Mouse (Mus musculus) thymus, postnatal 4 days (tissue): Measurements from ENCODE around the gene Best2.

Source experiments
- DNase-seq: peaks from one replicate; pipeline ENCODE4 v3.0.0; 2021

Best2 gene

DNA sequence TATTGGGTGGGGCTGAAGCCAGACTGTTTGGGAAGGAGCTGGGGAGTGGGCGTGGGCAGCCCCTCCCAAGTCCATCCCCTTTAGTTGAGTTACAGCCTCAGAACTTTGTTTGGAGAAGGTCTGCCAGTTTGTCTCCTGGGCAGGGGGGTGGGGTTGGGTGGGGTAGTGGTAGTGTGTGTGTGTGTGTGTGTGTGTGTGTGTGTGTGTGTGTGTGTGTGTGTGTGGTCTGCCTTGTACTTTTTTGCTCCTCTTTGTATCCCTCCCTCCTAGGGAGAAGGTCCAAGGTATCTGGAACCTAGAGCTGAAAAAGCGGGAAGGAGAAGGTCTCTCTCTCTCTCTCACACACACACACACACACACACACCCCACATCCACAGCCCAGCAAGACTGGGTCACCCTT is at the start of gene Best2:
Gene Best2 (minus strand): TSS at position 101 of the 400 bp plus-strand sequence.
- no peak for DNase-seq

DNA sequence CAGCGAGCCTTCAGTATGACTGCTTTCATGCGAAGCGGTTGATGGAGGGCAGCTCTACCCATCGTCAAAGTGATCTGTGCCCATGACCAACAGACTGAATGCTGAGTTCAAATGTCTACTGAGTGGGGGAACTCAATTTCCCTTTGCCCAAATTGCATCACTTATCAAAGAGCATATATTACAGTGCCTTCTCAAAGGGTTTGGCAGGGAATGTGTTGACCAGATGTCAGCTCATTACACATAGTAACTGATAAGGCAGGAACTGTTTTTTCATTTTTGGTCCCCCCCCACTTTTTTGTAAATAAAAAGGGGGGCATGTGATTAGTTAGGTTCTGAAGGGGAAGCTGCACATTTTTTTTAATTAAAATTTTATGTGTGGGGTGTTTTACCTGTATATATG is 48.3 kb upstream of the Best2 start:
- no peak for DNase-seq

DNA sequence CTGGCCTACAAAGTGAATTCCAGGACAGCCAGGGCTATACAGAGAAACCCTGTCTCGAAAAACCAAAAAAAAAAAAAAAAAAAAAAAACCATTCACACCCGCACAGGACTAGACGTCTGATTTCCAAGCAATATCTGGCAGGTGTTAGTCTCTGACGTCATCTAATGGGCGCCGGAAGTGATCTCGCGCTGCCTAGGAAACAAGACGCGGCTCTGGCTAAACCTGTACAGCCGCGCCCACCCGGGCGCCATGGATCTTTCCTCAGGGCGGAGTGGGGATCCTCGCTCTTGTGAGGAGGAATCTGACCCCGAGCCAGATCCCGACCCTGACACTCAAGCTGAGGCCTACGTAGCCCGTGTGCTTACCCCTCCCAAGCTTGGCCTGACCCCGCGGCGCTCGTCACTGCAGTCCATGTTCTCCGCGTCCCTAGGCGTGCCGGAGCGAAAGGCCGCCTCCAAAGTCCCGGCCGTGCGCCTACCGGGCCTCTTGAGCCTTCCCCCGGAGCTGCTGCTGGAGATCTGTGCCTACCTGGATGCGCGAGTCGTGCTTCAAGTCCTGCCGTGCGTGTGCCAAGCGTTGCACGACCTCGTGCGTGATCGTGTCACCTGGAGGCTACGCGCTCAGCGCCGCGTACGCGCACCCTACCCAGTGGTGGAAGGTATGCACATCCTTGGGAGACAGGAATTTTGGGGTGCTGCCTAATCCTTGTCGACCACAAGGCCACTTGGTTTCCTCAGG is 45.7 kb upstream of the Best2 start, which contains the start of gene Fbxw9:
Gene Fbxw9 (plus strand): TSS at position 177 of the 738 bp plus-strand sequence.
- peak; percentile 88 for DNase-seq

DNA sequence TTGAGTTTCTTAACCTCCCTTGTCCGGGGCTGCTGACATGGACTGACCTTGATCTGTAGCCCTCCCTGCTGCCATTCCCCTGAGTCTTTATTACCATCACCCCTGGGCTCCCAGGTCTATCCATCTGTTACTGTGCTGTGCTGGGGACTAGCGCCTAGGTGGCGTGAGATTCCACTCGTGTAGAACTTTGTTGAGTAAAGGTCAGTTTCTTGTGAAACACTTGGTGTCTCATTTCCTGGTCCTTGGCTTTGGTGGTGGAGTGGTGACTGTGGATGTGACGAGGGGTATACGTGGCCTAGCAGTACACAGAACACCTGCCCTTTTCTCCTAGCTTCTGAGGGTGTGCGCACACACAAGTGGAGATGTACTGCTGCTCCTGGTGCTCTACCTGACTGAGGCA is 43.0 kb upstream of the Best2 start:
- DNase-seq = no peak

DNA sequence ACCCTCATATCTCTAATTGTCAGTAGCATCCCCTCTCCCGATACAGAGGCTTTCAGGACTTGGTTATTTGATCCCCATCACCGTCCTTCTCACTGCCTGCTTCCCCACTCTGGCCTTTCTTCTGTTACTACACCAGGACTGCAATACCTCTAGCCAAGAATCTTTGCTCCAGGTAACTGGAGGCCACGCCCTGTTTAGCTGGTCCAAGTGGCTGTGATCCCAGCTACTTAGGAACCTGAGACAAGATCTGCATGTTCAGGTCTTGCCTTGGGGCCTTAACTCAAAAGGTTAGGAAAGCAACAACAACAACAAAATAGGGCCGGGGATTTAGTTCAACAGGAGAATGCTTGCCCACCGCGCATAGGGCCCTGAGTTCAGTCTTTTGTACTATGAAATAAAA is 29.3 kb upstream of the Best2 start:
- DNase-seq = no peak

DNA sequence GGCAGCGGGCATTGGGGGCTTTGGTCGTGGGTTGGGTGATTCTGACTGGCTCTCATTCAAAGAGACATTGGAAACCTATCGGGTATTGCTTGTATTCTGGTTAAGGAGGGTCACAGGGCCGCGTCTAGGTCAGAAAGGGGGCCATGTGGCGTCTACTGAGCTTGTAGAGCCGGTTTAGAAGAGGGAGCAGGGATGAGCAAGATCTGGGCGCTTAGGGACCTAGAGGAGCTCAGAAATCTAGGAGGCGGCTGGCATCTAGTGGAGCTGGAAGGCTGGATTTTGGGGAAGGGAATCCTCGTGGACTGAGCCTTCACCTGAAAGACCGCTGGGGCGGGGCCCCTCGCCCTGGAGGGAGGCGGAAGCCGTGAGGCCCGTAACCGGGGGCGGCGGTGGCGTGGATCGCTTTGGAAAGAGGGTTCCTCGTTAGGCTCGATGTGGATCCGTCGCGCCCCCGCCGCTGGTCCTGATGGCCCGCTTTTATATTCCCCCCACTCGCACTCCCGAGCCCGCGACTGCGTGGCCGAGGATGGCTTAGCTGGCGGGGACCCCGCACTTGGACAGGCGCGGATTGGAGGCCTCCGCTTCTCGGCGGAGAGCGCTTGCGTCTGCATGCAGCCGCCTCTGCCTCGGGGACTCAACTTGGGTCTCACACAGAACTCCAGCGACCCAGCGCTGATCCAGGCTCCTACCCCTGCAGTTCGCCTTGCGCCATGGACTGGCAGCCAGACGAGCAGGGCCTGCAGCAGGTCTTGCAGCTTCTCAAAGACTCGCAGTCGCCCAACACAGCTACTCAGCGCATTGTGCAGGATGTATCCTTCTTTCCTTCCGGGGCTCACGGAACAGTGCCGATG is 23.6 kb upstream of the Best2 start:
- DNase-seq = peak; percentile 86

DNA sequence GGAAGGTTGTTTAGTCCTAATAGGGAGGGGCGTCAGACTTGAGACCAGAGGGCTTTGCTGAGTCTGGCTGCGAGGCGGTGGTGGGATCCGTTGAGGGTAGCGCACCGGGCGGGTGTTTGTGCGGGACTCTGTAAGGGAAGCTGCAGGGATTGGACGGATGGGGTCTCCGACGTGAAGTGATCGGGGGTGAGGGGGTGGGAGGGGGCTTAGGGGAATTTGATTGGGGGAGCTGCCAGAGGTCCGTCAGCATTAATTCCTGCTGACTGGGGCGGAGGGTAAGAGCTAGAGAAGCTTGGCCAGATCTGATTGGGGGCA is 23.0 kb upstream of the Best2 start:
- no peak for DNase-seq

DNA sequence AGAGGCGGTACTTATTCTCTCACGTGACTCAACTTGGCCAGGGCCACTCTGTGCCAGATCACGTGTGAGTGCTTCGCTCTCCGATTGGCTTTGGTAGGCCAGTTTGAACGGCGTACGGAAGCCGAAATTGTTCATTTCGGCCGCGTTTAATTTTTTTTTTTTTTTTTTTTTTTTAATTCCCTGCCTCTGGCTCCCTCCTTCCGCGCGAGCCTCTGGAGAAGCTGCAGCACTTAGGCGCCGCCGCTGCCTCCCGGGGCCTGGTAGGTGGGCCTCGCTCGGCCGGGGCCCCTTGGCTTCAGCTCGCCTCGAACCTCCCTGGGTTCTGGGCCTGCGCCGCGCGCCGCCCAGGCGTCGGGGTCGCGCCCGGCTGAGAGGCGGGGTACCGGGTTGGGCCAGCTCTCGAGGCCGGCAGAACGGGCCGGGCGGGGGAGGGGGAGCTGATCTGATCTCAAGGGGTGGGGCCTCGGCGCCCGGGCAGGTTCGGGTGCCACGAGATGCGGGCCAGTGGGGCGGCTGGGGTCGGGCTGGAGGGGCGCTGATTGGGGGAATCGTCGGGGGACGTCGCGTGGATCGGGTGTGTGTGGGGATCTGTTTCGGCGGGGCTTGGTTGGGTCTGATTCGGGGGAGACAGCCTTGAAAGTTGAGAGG is 22.5 kb upstream of the Best2 start, which contains the start of gene Tnpo2:
Gene Tnpo2 (plus strand): TSS at position 198 of the 648 bp plus-strand sequence.
- peak; percentile 84 for DNase-seq

DNA sequence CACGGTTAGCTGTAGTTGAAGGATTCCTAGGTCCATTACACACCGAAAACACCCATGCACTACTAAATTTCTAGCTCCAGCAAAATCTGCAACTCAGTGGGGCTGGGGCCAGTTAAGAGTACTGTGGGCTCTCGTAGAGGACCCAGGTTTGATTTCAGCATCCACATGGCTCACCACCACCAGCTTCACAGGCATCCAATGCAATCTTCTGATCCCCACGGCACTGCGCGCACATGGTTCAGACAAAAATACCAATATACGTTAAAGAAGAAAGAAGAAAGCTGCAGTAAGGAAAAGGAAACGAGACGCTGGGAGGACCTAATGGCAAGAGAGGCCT is 22.0 kb upstream of the Best2 start:
- no peak for DNase-seq

DNA sequence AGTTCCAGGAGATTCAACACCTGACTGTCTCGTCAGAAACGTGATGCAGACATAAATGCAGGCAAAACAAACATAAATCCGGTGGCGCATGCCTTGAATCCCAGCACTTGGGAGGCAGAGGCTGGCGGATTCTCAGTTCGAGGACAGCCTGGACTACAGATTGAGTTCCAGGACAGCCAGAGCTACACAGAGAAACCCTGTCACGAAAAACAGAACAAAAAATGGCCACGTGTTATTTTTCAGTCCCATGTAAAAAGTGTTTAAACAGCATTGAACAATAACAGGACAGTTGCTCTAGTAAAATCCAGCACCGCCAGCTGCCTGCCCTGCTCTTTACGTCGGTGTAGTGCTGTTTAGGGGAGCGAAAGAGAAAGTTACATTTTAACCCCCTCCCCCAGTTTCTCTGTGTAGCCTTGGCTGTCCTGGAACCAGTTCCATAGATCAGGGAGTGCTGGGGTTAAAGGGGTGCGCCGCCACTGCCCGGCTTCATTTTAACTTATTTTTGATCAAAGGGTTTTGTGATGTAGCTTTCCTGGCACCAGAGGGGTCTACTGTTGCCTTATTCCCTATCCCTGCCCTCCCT is 21.5 kb upstream of the Best2 start:
- peak; percentile 42 for DNase-seq

DNA sequence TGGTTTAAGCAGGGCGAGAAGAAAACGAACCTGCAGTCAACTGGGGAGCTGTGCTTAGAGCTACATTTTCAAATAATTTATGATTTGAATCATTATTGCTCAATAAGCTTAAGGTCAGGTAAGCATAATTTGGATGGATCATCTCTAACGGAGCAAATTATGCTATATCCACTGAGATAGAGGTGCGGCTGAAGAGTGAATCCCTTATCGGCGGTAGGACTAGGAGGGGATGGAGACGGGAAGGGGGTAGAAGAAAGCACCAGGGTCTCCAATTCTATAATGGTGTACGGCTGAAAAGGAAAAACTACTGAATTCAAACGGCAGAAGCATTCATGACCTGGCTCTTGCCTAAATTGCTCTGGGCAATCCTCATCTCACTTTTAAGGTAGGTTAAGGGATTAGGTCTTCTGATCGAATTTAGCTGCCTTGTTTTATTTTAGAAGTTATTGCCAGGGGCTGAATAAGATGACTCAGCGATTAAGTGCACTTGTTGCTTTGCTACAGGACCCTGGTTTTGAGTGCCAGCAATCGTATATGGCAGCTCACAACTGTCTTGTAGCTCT is 20.9 kb upstream of the Best2 start:
- DNase-seq = no peak

DNA sequence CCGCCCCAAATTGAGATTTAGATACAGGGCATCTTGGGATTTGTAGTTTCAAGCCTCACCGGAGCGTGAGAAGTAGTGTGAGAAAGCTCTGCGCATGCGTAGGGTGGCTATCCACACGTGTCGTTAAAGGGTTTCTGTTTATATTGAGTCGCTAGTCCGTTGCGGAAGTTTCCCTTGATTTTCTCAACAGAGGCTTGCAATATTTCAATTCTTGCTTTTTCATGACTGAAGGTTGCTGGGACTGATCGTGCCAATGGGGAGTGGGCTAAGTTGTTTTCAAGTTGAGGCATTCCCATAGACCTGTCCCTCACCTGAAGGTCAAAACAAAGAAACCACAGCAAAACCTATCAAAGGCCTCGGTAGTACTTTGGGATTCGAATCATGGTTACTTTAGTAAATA is 20.4 kb upstream of the Best2 start:
- DNase-seq = peak; percentile 90

DNA sequence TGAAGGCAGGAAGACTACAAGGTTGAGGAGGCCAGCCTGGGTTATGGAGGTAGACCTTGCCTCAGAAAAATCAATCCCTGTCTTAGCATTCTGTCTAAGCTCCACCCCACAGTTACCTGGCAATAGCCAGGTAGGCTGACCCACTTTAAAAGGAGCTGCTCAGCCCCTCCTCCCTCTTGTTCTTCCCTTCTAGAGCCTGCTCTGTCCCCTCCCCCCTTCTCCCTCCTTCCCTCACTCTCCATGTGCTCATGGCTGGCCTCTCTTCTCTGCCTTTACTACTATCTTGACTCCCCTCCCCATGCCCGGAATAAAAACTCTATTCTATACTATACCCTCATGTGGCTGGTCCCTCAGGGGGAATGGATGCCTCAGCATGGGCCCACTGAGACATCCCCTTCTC is 19.5 kb upstream of the Best2 start:
- DNase-seq = no peak

DNA sequence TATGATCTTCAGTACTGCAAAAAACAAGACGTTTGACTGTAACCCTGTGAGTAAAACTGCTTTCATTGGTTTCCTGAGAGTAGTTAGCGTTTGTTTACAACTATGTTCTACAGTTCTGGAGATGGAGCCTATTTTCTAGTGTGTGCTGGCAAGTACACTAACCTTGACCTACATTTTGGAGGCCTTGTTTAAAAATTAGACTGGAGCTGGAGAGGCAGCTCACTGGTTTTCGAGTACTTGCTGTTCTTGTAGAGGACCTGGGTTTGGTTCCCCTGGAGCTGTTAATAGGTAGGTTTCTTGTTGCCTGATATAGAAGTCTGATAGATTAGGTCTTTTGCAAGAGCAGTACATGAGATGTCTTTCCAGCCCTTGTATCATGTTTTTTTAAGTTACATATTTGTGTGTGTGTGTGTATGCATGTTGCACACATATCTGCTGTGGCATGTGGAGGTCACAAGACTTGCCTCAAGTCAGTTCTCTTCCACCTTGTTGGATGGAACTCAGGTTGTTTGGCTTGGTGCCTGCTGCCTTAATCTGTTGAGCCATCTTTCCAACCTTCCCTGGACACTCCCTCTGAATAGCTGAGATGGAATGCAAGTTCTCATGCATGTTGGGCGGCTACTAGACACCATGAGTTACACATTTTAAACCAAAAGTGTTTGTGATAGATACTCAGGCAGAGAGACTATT is 18.4 kb upstream of the Best2 start:
- no peak for DNase-seq

DNA sequence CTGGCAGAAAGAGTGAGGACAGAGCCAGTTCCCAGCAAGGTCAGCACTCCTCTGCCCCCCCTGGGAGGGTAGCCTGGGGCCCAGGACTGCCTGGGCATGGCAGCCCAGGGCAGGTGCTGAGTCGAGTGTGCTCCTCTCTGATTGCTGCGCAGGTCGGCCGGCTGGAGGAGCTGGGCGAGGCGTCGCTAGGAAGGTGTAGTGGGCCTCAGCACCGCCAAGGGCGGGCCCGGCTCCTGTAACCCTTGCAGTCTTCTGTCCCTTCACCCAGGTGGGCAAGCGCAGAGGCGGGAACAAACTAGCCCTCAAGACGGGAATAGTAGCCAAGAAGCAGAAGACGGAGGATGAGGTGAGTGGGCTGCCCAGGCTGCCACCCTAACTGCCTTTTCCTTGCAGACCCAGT is 14.9 kb upstream of the Best2 start:
- DNase-seq = no peak

DNA sequence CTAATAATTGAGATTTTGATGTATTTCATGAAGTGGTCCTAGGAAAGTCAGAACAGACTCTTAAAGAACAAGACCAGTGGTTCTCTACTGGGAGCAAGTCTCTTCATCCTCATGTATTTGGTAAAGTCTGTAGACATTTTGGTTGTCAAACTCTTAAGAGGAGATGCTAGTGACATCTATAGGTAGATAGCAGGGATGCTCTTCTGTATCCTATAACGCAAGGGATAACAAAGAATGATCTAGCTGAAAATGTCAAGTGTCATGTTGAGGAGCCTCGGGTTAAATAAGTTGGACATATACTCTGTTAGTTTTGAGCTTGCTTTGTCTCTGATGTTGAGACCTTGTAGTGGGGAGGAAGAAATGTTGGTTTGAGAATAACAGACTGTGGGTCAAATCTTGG is 13.6 kb upstream of the Best2 start:
- DNase-seq = no peak

DNA sequence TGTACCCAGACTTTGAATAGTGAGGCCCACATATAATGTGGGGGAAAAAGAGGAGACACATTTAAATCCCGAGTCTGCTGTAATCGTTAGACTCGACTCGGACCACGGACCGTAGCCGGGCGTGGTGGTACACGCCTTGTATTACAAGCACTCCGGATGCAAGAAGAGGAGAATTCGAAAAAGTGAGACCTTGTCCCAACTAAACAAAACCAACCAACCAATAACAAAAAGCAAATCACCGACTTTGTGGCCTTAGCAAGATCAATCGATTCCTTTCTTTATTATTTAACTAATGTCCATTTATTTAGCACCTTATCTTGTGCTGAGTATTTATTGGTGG is 13.2 kb upstream of the Best2 start:
- peak; percentile 42 for DNase-seq

DNA sequence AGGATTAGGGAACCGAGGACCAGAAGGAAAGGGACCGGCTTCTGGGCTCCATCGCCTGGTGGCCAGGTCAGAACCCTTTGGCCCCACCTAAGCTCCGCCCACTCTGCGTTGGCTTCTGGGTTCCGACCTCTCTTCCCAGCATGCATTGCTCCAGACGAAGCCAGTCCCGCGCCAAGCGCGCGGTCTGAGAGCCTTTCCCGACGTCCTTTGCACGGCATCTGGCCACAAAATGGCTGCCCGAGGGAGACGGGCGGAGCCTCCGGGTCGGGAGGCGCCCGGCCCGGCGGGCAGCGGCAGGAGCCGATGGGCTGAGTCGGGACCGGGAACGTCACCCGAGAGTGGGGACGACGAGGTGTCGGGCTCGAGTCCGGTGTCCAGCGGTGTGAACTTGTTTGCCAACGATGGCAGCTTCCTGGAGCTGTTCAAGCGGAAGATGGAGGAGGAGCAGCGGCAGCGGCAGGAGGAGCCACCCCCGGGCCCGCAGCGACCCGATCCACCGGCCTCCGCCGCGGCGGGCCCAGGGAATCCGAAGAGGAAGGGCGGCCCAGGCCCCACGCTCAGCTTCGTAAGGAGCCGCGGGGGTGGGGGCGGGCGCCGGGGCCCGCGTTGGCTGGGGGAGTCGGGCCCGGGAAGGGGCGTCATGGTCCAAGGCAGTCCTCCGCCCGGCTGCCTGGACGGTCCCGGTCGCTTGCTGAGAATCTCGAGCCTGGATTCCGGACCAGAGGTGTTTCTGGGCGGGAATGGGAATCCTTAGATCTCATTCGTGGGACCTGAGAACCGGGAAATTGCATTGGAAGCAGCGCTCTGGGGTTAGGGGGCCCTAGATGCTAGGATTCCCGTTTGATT is 12.6 kb upstream of the Best2 start, which contains the start of gene Trir:
Gene Trir (plus strand): TSS at position 154 of the 846 bp plus-strand sequence.
- peak; percentile 95 for DNase-seq

DNA sequence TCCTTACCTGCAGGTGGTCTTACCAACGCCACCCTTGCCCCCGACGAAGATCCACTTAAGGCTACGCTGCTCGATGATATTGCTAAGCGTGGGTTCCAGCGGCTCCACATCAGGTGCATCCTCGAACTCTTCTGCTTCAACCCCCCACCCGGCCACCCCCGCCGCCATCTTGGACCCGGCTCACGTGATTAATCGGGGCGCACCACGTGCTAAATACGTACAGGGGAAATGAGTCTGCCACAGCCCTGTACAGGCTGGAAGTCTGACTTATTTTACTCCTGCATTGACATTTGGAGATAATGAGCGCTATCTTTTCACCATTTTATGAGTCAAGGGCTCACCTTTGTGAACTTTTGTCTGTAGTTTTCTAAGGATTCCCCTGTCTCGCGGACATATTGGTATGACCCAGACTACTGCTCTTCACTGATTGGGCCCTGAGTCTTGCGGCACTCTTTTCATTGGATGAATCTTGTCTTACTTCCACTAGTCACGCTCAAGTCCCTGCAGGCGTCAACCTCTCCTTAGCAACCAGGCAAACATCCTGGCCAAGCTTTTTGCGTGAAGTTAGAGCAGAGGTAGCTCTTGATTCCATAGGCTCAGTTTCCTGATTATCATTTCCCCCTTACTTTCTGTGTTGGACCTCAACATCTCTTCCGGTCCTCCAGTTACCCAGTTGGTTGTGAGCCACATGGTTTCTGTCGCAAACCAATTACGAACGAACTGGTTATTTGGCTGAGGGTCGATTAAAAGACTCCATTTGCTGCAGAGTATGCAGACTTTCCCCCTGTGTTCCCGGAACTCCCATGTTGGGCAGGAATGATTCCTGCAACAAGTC is 11.0 kb upstream of the Best2 start, which contains the start of gene Asna1:
Gene Asna1 (minus strand): TSS at position 184 of the 835 bp plus-strand sequence.
- peak; percentile 86 for DNase-seq

DNA sequence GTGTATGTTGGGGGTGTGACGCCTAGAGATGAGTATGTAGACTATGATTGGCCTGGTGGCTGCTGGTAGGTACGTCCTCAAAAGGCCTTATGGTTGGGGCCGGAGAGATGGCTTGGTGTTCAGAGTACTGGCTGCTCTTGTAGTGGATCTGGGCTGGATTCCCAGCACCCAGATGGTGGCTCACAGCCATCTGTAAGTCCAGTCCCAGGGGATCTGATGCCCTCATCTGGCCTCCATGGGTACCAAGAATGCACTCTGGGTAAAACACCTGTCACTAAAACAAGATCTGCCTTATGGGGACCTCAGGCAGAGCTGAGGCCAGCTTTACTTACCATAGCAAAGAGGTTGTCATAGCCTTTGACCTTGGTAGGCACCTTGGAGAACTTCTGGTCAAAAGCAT is 9.5 kb upstream of the Best2 start:
- no peak for DNase-seq
